Mouse (Mus musculus): ENCODE measurements around the gene Nkd1.

GRCm38 (mm10) chr8:88626433-88626832 is 105.3 kb downstream of the Nkd1 start:
- TF ChIP-seq POLR2A (IDR thresholded peaks at IDR 0.05; ENCODE audit: borderline replicate concordance, extremely low read depth, low read depth, low read length) (no peak), CTCF (IDR thresholded peaks at IDR 0.05; ENCODE audit: insufficient read depth, low read length) (no peak)

Data from lung, adult 2 months (tissue).